Mouse (Mus musculus) cerebral cortex, adult 2 months (tissue): Measurements from ENCODE around the gene Pnpla2.

Experiments used
- WGBS: fragments of 180-500 bp; shearing (Covaris S2); methylation state at CpG from one replicate; pipeline ENCODE4 v1.1.7; 2018; 5-methylcytosine and 5-hydroxymethylcytosine counted together

The Pnpla2 gene

DNA sequence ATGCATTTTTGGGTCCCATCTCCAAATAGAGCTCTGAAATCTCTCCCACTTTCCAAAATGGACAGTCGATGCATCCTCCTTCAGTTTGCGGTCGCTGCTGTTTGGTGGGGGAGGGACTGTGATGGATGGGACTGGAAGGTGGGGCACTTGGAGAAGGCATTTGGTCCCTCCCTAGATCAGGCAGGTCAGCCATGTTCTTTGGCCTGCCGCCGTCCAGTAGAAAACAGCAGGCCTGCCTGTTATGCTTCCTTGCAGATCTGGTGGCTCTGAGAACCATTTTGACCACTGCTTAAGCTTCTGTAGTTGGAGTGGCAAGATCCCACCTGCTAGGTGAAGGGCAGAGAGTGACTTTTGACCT is 13.1 kb downstream of the Pnpla2 start:
- 34% methylated on average over 5 of the region's 5 CpGs for WGBS

GRCm38 (mm10) chr7:141468522-141469211 is 13.7 kb downstream of the Pnpla2 start:
- 8% methylated on average over 8 of the region's 8 CpGs for WGBS

DNA sequence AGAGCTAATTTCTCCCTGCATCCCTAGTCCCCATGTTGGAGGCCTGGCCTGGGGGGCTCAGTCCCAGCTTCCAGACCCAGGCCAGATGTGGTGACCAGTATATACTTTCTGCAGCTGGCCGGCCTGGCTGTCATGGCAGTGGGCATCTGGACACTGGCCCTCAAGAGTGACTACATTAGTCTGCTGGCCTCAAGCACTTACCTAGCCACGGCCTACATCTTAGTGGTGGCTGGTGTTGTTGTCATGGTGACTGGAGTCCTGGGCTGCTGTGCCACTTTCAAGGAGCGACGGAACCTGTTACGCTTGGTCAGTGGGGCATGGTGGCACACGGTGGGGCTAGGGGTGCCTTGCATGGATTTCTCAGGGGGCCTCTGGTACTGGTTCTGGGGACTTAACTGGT is 14.4 kb downstream of the Pnpla2 start:
- 75% methylated on average over 6 of the region's 6 CpGs for WGBS

- 91% methylated on average over 18 of the region's 18 CpGs for WGBS
Measured at GRCm38 (mm10) chr7:141469901-141470636, 15.1 kb downstream of the Pnpla2 start.

GRCm38 (mm10) chr7:141470637-141470944 is 15.6 kb downstream of the Pnpla2 start:
- WGBS = 89% methylated on average over 10 of the region's 10 CpGs

DNA sequence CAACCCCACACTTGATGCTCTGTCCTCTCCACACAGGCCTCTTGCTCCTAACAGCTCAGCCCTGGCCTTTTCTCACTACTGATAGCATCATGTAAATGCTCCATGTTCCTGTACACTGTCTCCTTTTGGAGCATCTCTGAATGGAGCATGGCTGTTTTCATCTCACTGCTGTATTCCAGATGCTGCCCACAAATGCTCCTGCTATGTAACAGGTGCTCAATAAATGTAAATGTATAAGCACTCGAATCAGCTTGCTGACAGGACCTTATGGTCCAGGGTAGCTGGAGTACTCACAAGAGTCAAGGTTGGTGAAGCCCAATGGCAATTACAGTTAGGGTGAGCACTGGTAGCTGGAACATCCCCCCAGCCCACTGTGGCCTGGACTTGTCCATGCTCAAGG is 16.2 kb downstream of the Pnpla2 start:
- WGBS = 74% methylated on average over 1 of the region's 1 CpGs

DNA sequence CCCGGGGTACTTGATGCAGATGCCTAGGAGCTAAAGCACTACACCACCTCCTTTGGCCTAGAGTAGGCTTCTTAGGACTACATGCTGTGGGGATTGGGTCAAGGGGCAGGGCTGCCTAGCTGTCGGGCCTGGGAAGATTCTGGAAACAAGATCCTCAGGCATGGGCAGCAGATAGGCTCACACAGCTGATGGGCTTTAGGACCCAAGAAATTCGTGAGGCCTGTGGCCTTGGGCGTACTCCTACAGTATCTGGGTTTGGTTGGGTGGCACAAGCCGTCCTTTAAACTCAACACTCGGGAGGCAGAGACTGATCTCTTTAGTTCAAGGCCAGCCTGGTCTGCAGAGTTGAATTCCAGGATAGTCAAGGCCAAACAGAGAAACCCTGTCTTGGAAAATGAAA is 17.2 kb downstream of the Pnpla2 start:
- WGBS = 80% methylated on average over 6 of the region's 6 CpGs

DNA sequence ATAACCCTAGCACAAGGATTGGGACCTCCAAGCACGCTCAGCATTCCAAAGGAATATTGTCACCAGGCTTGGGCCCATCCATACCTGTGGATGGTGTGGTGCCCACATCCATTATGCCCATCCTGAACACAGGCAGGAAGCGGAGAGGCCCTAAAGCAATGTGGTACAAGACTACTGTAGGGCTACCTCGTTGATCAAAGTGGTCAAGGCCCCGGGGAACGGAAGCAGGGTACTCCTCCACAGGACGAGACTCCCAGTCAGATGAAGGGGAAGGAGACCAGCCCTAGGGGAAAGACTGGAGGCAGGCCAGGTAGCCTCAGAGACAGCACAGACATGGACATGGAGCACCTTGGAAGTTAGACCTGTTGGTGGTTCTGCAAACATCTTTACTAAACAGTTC is 17.8 kb downstream of the Pnpla2 start:
- 84% methylated on average over 6 of the region's 6 CpGs for WGBS

DNA sequence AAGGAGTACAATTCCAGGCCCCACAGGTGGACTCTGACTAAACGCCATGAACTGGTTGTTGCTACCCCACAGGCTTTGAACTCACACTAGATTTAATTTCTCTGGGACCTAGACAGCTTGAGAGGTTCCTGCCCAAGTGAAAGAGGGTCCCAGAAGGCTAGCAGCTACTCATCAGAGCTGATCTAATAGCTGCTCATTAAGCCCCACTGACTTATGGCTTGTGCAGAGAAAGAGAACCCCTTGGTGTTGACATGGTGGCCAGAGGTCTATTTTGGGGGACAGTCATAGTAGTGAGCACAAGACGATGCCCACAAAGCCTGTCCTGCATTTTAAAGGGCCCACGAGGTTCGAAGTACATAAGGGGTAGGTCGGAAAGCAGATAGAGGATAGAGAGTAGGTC is 19.2 kb downstream of the Pnpla2 start:
- WGBS = 8% methylated on average over 5 of the region's 5 CpGs

DNA sequence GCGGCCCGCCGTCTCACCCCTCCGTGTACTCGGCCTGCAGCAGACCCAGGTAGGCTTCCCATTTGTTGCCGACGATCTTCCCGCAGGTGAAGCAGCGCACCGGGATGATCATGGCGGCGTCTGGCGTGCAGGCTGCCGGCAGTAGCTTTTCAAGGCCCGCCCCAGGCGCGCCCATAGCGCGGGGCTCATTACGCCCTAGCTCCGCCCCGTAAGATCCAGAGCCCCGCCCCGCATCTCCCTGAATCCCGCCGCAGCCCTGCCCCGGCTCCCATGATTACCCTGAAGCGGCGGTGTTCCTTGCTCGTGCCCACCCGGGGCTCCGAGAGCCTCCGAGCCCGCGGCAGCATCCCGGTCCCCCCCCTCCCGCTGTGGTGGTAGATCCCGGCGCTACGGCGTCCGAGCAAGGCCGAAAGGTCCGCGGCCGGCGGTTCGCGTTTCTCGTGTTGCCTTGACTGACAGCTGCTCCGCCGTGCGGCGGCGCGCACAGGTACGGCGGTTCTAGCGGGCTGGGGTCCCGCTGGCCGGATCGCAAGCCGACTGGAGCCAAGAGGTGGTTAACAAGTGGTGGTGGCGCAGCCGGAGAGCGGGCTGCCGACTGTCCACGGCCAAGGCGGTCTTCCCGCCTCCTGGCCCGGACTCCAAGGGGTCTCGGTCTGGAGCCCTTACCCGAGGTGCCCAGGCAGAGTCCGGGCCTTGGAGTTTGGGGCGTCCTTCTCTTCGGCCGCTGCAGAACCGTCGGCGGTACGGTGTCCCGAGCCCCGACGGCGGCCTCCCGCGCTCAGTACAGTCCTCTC is 20.2 kb downstream of the Pnpla2 start, which contains the start of the genes Polr2l and Tspan4:
Polr2l (minus strand) TSS at position 122 of the 794 bp plus-strand sequence.
Tspan4 (plus strand) TSS at position 230 of the 794 bp plus-strand sequence.
- WGBS = 1% methylated on average over 87 of the region's 87 CpGs

DNA sequence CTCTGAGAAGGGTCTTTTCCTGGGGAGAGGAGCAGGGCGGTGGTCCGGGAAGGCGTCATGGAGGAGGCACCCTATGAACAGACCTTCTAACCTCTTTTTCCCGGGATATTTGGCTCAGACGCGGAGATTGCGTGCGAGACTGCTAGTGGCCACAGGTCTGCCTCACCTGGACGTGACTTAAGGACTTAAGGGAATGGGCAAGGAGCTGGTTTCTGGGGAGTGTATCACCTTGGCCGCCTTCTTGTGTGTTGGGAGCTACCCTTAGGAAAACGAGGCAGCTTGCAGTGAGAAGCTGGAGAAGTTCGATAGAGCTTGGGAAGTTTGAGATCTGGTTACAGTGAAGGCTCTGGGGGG is 20.8 kb downstream of the Pnpla2 start:
- 3% methylated on average over 12 of the region's 12 CpGs for WGBS

DNA sequence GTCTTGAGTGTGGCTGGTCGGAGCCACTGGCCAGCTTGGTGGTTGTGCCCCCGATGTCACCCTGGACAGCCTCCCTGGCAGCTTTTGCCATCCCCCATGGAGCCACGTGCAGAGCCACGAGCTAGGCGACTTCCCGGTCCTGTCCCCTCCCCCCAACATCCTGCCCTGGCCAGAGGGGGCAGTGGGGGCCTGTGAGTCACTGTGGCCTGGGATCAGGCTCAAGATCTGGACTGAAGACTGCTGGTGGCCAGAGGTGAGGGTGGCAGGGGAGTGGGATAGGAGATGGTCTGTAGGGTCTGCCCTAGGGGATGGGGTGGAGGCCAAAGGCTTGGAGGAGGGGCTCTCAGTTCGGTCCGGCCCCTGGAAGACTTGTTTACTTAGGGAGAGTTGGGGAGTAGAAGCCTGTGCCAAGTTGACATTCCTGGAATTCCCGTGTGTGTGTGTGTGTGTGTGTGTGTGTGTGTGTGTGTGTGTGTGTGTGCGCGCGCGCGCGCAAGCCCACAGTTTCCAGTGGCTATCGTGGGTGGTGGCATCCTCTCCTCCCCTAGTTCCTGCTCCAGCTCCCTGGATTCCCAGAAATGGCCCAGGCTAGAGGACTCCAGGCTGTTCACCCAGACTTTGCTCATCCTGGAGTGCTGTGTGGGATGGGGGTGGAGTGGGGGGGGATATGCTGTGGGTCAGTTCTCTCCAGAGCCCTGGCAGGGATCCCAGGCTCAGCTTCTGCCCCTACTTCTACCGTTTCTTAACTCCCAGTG is 21.4 kb downstream of the Pnpla2 start:
- 3% methylated on average over 17 of the region's 17 CpGs for WGBS

DNA sequence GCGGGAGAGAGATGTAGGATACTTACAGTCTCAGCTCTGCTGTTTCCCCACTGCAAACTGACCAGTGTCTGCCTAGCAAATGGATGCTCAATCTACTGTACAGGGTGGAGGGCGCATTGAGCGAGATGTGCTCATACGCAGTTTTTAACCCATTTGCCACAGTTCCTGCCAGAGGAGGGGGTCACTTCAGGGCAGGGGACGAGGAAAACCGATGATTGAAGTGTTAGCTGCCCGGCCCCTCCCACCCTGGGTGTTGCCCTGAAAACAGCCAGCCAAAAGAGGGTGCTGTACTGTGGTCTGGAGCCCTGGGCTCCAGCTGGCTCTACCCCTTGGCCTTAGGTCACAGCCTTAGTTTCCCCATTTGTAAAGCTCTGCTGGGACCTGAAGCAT is 22.0 kb downstream of the Pnpla2 start:
- 21% methylated on average over 7 of the region's 7 CpGs for WGBS

- 55% methylated on average over 4 of the region's 4 CpGs for WGBS
Measured at GRCm38 (mm10) chr7:141477578-141478269, 22.7 kb downstream of the Pnpla2 start.

DNA sequence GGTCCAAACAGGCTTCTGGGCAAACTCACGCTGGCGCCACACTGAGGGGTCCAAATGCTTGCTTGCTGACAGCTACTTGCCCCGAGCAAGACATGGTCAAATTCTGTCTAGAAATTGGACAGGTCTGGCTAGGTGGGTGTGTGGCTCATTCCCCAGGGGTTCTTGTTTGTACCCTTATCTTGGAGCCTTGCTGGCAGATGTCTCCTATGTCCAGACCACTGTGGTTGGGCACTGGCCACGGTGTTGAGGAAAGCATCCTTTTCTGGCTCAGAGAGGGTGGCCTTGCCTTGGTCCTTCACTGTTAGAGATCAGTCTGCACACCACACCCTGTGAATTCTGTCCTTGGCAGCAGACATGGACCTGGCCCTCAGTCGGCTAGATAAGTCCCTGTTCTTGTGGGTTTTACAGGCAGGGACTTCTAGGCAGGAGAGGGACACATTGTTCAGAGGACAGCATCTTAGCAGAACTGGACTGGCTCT is 23.3 kb downstream of the Pnpla2 start:
- 74% methylated on average over 5 of the region's 5 CpGs for WGBS

DNA sequence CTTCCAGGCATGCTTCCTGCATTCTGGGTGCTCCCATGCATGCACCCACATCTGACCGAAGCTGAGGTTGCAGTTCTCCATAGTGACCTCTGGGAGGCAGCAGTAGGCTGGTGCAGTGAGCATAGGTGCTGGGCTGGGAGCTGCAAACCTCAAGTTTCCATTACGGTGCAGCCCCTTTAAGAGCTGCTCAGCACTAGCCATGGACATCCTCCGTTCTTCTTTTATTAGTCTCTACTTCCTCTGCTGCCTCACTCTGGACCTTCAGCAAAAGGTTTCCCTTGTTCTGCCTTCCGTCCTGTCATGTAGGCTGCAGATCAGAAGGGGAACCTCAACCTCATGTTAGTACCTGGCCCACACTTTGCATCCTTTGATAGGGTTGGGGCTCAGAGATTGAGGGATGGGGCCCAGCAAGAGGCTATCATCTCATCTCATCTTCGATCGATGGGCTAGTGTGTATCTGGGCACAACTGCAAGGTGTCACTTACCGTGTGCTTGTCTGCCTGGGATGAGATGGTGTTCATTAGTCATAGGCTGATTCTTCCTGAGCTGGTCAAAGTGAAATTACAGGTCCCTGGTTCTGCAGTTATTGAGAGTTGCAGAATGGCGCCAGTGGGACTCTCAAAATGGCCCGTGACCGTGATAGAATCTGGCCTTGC is 26.0 kb downstream of the Pnpla2 start:
- WGBS = 9% methylated on average over 10 of the region's 10 CpGs

DNA sequence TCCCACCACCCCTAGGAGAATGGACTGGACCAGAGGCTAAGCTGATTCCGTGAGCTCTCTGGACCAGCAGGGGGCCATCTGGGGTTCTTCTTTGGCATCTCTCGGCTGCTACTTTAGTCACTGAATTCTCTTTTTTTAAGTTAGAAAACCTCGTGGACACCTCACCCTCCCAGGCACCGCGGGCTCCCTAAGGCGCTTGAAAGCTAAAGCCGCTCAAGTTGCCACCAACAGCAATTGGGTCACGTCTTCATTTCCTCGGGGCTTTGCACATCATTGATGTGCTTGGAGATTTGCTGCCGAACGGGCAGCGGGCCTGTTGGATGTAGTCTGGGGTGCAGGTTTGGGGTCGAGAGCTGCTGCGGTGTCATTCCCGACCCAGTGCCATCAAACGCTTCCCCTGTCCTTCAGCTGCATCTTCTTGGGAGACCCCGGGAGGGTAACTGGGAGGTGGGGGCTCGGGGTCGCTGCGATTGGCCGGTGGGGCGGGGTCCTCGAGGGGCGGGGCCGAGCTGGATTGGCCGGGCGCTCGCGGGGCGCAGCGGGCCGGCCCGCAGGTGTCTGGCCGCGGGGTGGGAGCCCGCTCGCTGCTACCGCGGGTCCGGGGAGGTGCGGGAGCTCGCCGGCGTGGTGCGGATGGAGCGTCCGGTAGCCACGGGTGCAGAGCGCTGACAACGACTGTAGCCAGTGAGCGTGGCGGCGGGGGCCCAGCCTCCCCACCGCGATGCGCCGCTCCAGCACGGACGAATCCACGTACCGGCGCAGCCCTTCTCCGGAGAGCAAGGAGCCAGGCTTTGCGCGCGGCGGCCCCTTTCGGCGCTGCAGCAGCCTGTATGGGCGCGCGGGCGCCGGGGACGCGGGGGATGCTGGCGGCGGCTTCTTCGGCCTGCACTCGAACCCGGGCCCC is 26.8 kb downstream of the Pnpla2 start:
- 3% methylated on average over 81 of the region's 81 CpGs for WGBS

GRCm38 (mm10) chr7:141482531-141483024 is 27.6 kb downstream of the Pnpla2 start:
- WGBS = 26% methylated on average over 11 of the region's 11 CpGs

- WGBS = 70% methylated on average over 6 of the region's 6 CpGs
Measured at GRCm38 (mm10) chr7:141483114-141483653, 28.2 kb downstream of the Pnpla2 start.
